Mouse (Mus musculus) ES-Bruce4 (cell line): Measurements from ENCODE around the gene Dicer1. TPM values are rescaled to one million over a fixed set of nuclear protein-coding genes. Genes with fewer than 3 reads are reported as not detected.
"Not testable (repeated sequence)": the region's sequence is repeated elsewhere in the genome, so short reads cannot be mapped to it uniquely, and the experiment has no call there.

ENCODE experiments used
- H3K27ac ChIP-seq: 2 replicates; pipeline ENCODE4 v1.5.1; 2012; ENCODE audit warnings: low read length, inconsistent platforms; ENCODE audit not compliant: insufficient read depth
- H3K27me3 ChIP-seq: 2 replicates; pipeline ENCODE4 v1.6.1; 2012; ENCODE audit warnings: mild to moderate bottlenecking, low read length, inconsistent platforms; ENCODE audit not compliant: control insufficient read depth, poor library complexity, insufficient read depth, severe bottlenecking
- H3K36me3 ChIP-seq: 2 replicates; pipeline ENCODE4 v1.6.1; 2012; ENCODE audit warnings: inconsistent platforms, mild to moderate bottlenecking, low read length, moderate library complexity; ENCODE audit not compliant: control insufficient read depth, poor library complexity, insufficient read depth, severe bottlenecking
- H3K4me1 ChIP-seq: one replicate; pipeline ENCODE4 v1.8.1; 2011; ENCODE audit warnings: low read length; ENCODE audit not compliant: control insufficient read depth, insufficient read depth
- H3K4me3 ChIP-seq: 2 replicates; pipeline ENCODE4 v1.5.1; 2011; ENCODE audit warnings: low read depth, mild to moderate bottlenecking, low read length
- H3K9ac ChIP-seq: 2 replicates; pipeline ENCODE4 v1.6.1; 2012; ENCODE audit warnings: low read depth, mild to moderate bottlenecking, inconsistent platforms; ENCODE audit not compliant: poor library complexity, severe bottlenecking
- H3K9me3 ChIP-seq: replicated peaks from 2 replicates; pipeline ENCODE4 v1.6.1; 2012; ENCODE audit warnings: mild to moderate bottlenecking, low read length, inconsistent platforms; ENCODE audit not compliant: control insufficient read depth, poor library complexity, insufficient read depth, severe bottlenecking
- CTCF ChIP-seq: IDR thresholded peaks from one replicate; pipeline ENCODE4 v1.8.1; 2011; ENCODE audit warnings: low read depth, low read length
- EP300 ChIP-seq: IDR thresholded peaks from 2 replicates; pipeline ENCODE4 v1.6.1; 2011; ENCODE audit warnings: low read depth, low read length; ENCODE audit not compliant: insufficient read depth
- POLR2A ChIP-seq: IDR thresholded peaks from one replicate; pipeline ENCODE4 v1.8.1; 2011; ENCODE audit warnings: low read length; ENCODE audit not compliant: insufficient read depth
- polyA plus RNA-seq: library from polyadenylated mRNA; stranded (reverse); fragments of >200 nt; gene quantifications from 2 replicates; pipeline ENCODE4 v1.2.4, GENCODE M21; 2011; ENCODE audit warnings: low read depth; ENCODE audit not compliant: missing spikeins, insufficient read depth, insufficient read length

Gene Dicer1
- polyA plus RNA-seq, 1 experiment: 104 TPM

DNA sequence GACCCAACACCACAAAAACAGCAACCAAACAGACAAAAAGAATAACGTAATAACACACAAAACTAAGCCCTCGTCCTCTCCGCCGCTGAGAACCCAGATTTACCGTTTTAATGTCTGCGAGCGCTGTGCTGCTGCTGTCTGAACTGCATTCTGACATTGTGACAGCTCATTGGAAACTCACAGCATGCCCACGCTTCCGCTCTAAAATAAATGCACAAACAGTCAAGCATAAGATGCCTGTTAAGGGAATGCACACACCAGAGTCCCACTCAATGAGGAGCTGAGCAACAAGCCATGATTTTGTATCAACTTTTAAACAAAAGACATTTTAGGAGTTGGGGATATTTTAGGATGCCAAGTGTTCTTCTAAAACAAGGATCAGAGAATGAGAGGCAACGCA is 14.1 kb downstream of the Dicer1 start:
- Histone ChIP-seq H3K36me3 (no peaks in the 10 kb centered on the region), H3K9ac (no peak overlapping the region), H3K4me3 (no peak overlapping the region), H3K27ac (no peak overlapping the region), H3K9me3 (no peaks in the 10 kb centered on the region), H3K4me1 (no peaks in the 10 kb centered on the region), H3K27me3 (no peaks in the 10 kb centered on the region)
- TF ChIP-seq POLR2A (no peak), CTCF (no peak), EP300 (no peak)

DNA sequence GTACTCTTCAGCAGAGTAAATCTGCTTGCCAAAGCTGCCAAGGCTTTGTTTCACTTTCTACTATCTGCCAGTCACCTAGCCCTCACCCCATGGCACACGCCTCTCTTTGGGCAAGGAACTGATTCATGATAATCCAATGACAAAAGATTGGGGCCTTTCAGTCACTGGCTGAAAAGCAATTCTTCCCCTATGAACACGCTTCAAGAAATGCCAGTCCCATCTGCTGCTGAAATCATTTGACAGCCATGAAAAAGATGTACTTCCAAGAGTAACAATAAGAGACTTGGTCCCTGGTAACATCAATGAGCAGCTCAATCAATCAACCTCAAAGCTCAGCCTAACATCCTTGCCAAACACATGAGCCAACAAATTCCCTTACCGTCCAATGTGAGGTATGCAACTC is 15.8 kb downstream of the Dicer1 start:
- Histone ChIP-seq H3K4me1 (no peaks in the 10 kb centered on the region), H3K9ac (no peak overlapping the region), H3K27me3 (no peaks in the 10 kb centered on the region), H3K4me3 (no peak overlapping the region), H3K27ac (no peak overlapping the region), H3K36me3 (peaks cover under 1% of the 10 kb centered on the region; the same call in 1 of the 2 replicates), H3K9me3 (no peaks in the 10 kb centered on the region)
- TF ChIP-seq CTCF (no peak), EP300 (no peak), POLR2A (no peak)

GRCm38 (mm10) chr12:104733165-104733564 is 18.6 kb downstream of the Dicer1 start:
- Histone ChIP-seq H3K4me1 (no peaks in the 10 kb centered on the region), H3K36me3 (peaks cover 20% of the 10 kb centered on the region), H3K9me3 (no peaks in the 10 kb centered on the region), H3K4me3 (no peak overlapping the region), H3K9ac (no peak overlapping the region), H3K27me3 (no peaks in the 10 kb centered on the region), H3K27ac (no peak overlapping the region)
- TF ChIP-seq EP300: no peak
- no peak for TF ChIP-seq CTCF
- TF ChIP-seq POLR2A: no peak

DNA sequence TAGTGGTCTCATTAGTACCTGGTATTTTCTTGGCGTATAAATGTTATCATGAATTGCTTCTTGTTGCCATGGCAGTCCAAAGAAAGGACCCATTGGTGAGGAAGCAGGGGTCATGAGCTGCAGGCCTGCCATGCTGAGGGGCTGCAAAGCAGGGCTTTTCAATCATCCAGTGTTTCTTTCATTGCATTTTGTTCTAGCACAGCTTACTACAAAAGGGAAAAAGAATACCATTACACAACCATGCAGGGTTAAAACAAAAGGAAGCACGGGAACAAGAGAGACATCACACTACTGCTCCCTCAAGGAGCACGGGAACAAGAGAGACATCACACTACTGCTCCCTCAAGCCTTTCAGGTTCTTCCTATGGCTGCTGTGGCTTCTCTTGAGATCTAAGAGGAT is 20.0 kb downstream of the Dicer1 start:
- H3K36me3 ChIP-seq: peaks cover 22% of the 10 kb centered on the region
- H3K4me3 ChIP-seq: no peak overlapping the region
- no peak overlapping the region for H3K27ac ChIP-seq
- no peak overlapping the region for H3K9ac ChIP-seq
- H3K4me1 ChIP-seq: no peaks in the 10 kb centered on the region
- TF ChIP-seq POLR2A: no peak
- no peaks in the 10 kb centered on the region for H3K9me3 ChIP-seq
- H3K27me3 ChIP-seq: no peaks in the 10 kb centered on the region

- H3K9ac ChIP-seq, H3K27ac ChIP-seq, H3K4me1 ChIP-seq, H3K9me3 ChIP-seq, H3K4me3 ChIP-seq, H3K27me3 ChIP-seq: not testable (repeated sequence)
- peaks cover 26% of the 10 kb centered on the region for H3K36me3 ChIP-seq
Measured at GRCm38 (mm10) chr12:104726436-104726835, 25.3 kb downstream of the Dicer1 start.

DNA sequence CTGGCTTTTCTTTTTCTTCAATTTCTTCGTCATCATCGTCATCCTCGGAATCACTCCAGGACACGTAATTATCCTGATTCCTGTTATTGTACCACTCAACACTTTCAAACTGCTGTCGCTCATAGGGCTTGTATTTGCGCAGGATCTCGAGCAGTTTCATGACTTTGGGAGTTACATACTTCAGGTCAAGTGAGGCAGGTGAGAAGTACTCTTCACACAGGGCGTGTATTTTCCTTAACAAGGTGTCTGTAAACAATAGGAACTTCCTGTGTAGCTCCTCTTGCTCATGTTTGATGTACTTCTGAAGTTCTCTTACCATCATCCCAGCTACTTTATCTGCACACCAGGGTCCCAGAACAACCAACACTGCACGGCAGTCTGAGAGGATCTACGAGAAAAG is 29.7 kb downstream of the Dicer1 start:
- Histone ChIP-seq H3K27me3 (no peaks in the 10 kb centered on the region), H3K36me3 (peaks cover 5% of the 10 kb centered on the region; the same call in 1 of the 2 replicates), H3K27ac (no peak overlapping the region)

DNA sequence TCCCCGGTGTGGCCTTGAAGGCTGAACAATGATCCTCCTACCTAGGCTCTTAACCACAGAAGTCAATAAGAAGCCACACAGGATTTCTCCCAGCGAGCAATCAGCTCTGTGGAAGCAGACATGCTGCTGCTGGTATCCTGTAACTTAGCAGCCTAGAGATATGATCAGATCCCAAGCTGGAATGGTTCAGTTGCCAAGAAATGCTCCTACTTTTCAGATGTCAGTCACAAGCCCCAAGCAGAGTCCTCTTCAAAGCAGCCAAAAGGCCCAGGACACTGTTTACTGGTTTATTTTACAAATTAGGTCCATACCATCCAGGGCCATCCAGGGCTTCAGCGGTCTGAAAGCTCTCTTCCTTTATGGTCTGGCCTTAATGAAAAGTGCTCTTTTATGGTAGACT is 30.7 kb downstream of the Dicer1 start:
- Histone ChIP-seq H3K36me3 (peaks cover 7% of the 10 kb centered on the region; the same call in 1 of the 2 replicates), H3K4me3 (no peak overlapping the region), H3K27ac (no peak overlapping the region), H3K9ac (no peak overlapping the region), H3K4me1 (no peaks in the 10 kb centered on the region), H3K9me3 (no peaks in the 10 kb centered on the region), H3K27me3 (no peaks in the 10 kb centered on the region)
- TF ChIP-seq POLR2A: no peak

More for the DNA sequence above, 29.7 kb downstream of the Dicer1 start:
- H3K4me1 ChIP-seq: no peaks in the 10 kb centered on the region
- TF ChIP-seq CTCF (no peak), EP300 (no peak), POLR2A (no peak)
- no peaks in the 10 kb centered on the region for H3K9me3 ChIP-seq
- no peak overlapping the region for H3K4me3 ChIP-seq
- H3K9ac ChIP-seq: no peak overlapping the region
